ENCODE assay signal across 19 mouse cellular contexts in the genomic region with DNA sequence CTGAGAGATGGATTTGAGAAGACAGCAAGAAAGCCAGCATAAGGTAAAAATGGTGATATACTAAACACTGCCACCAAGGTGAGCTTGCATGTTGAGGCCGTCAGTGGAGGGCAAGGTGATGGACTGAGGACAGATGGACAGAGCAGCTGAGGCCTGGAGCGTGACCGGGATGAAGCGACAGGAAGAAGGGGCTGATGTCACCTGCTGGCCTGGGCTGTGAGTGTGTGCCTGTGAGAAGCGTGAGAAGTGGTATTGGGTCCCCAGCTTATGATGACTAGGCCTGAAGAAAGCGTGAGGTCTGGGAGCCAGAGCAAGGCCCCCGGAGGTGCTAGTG.
A peak's percentile ranks its signal among the peaks of the same experiment; 100 is the strongest.
DNase-seq lines count a peak whose midpoint lies in the region; ATAC-seq and TF ChIP-seq lines count a peak whose summit lies in the region.
"Had no signal": no experiment of that assay in that cellular context is flagged by ENCODE, and none has a peak within 500 bp of the region (broad histone marks: within the 10 kb centered on the region; RNA-seq: fewer than 3 reads in every experiment).

No protein-coding gene starts in this region.

- H3K27me3 ChIP-seq in heart, embryonic 14.5 days (ENCODE audit: control insufficient read depth, insufficient read depth, low read length), result no peaks in the 10 kb centered on the region
- H3K27me3 ChIP-seq in cerebellum, adult 2 months (ENCODE audit: control insufficient read depth, insufficient read depth, low read length), result no peaks in the 10 kb centered on the region
- no peaks in the 10 kb centered on the region for H3K27me3 ChIP-seq in midbrain, postnatal 0 days (ENCODE audit: insufficient read depth, low read length)
- H3K27me3 ChIP-seq: midbrain, embryonic 12.5 days; neural tube, embryonic 13.5 days had no signal

- WGBS in heart, embryonic 14.5 days, result 63% methylated on average over 7 of the region's 7 CpGs
- 13% methylated on average over 7 of the region's 7 CpGs for WGBS in cerebellum, adult 2 months
- WGBS in midbrain, postnatal 0 days, result 96% methylated on average over 7 of the region's 7 CpGs

- TF ChIP-seq POLR2A in cerebellum, adult 2 months (IDR thresholded peaks at IDR 0.05; ENCODE audit: borderline replicate concordance, insufficient read depth, low read length), result 0 out of 2 replicates have a peak, but pooled peaks have one; percentile 32

- peak; percentile 63; the same call in 1 of the 2 replicates for ATAC-seq in cerebellum, adult (ENCODE audit: insufficient number of reproducible peaks, low FRiP score, low TSS enrichment)
- ATAC-seq in heart, embryonic 14.5 days (ENCODE audit: insufficient number of reproducible peaks, insufficient read depth, low FRiP score, low read depth), result no peak
- ATAC-seq in midbrain, postnatal 0 days (ENCODE audit: low FRiP score), result no peak
- ATAC-seq: lung, postnatal 0 days had no signal

- no peaks in the 10 kb centered on the region for H3K36me3 ChIP-seq in heart, embryonic 14.5 days (ENCODE audit: control insufficient read depth, insufficient read depth, low read length)
- H3K36me3 ChIP-seq in midbrain, postnatal 0 days (ENCODE audit: insufficient read depth, low read length), result no peaks in the 10 kb centered on the region
- H3K36me3 ChIP-seq: embryonic facial prominence, embryonic 10.5 days; midbrain, embryonic 12.5 days; neural tube, embryonic 13.5 days had no signal

- H3K9ac ChIP-seq in heart, embryonic 14.5 days (ENCODE audit: low read length), result no peak overlapping the region
- no peak overlapping the region for H3K9ac ChIP-seq in midbrain, postnatal 0 days (replicated peaks; ENCODE audit: low read length, poor library complexity, severe bottlenecking)
- H3K9ac ChIP-seq: midbrain, embryonic 12.5 days; neural tube, embryonic 13.5 days had no signal

- H3K27ac ChIP-seq in heart, embryonic 14.5 days (replicated peaks in 1 of 2; ENCODE audit: control insufficient read depth in 1 of 2, insufficient read depth in 1 of 2, low read depth in 2 of 2, low read length in 2 of 2), result peak overlapping the region; percentile 73 to 74
- H3K27ac ChIP-seq in cerebellum, adult 2 months (ENCODE audit: insufficient read depth, low read length), result peak overlapping the region; percentile 99
- no peak overlapping the region for H3K27ac ChIP-seq in midbrain, postnatal 0 days (ENCODE audit: low read depth, low read length)
- H3K27ac ChIP-seq: embryonic facial prominence, embryonic 10.5 days; kidney, postnatal 0 days; midbrain, embryonic 12.5 days; neural tube, embryonic 13.5 days had no signal

- H3K4me1 ChIP-seq in heart, embryonic 14.5 days (ENCODE audit: control insufficient read depth in 2 of 2, insufficient read depth in 2 of 2, low read length in 2 of 2), result peaks cover 39 to 54% of the 10 kb centered on the region in 2 experiments
- H3K4me1 ChIP-seq in cerebellum, adult 2 months (ENCODE audit: control insufficient read depth, insufficient read depth, low read length), result peaks cover 62% of the 10 kb centered on the region
- H3K4me1 ChIP-seq in midbrain, postnatal 0 days (ENCODE audit: insufficient read depth, low read length), result no peaks in the 10 kb centered on the region

- no peaks in the 10 kb centered on the region for H3K9me3 ChIP-seq in heart, embryonic 14.5 days (ENCODE audit: control insufficient read depth, low read length)
- H3K9me3 ChIP-seq in midbrain, postnatal 0 days (ENCODE audit: low read length), result no peaks in the 10 kb centered on the region
- H3K9me3 ChIP-seq: embryonic facial prominence, embryonic 10.5 days; midbrain, embryonic 12.5 days; neural tube, embryonic 13.5 days had no signal

- TF ChIP-seq CTCF in cerebellum, adult 2 months (IDR thresholded peaks at IDR 0.05; ENCODE audit: borderline replicate concordance, insufficient read depth, low read depth, low read length), result no peak
- no peak for TF ChIP-seq CTCF in midbrain, postnatal 0 days (IDR thresholded peaks at IDR 0.05)

- no peak overlapping the region for H3K4me3 ChIP-seq in heart, embryonic 14.5 days (ENCODE audit: control insufficient read depth in 1 of 2, insufficient read depth in 1 of 2, low read depth in 1 of 2, low read length in 2 of 2)
- no peak overlapping the region for H3K4me3 ChIP-seq in cerebellum, adult 2 months (replicated peaks; ENCODE audit: insufficient read depth, low read depth, low read length)
- H3K4me3 ChIP-seq in midbrain, postnatal 0 days (ENCODE audit: low read depth, low read length), result no peak overlapping the region
- H3K4me3 ChIP-seq: embryonic facial prominence, embryonic 10.5 days; midbrain, embryonic 12.5 days; neural tube, embryonic 13.5 days had no signal

- H3K4me2 ChIP-seq in heart, embryonic 14.5 days (ENCODE audit: low read length), result no peak overlapping the region; the same call in 1 of the 2 replicates
- no peak overlapping the region for H3K4me2 ChIP-seq in midbrain, postnatal 0 days (ENCODE audit: low read depth, low read length, poor library complexity, severe bottlenecking)
- H3K4me2 ChIP-seq: midbrain, embryonic 12.5 days; neural tube, embryonic 13.5 days had no signal

- no peak for DNase-seq in cerebellum, postnatal 4 days (ENCODE audit: low spot score in 2 of 2)
- no peak for DNase-seq in heart, adult 8-10 months (ENCODE audit: low spot score)
- DNase-seq in cerebellum, adult 2 months, result peak; percentile 69 to 79
- peak; percentile 55 to 59 for DNase-seq in cerebellum, postnatal 36 days
- no peak for DNase-seq in kidney, postnatal 4 days
- no peak for DNase-seq in midbrain, postnatal 0 days (ENCODE audit: low spot score)
- DNase-seq: adrenal gland, adult 8-10 months; gastrocnemius, postnatal 14 days; kidney, adult 11 months; liver; right cerebral cortex, adult 18-20 months; thymus, postnatal 25 days had no signal

Comparison
In these comparisons a context has a peak if more than half of its experiments do, and no peak if none do; other contexts are left out.
1. DNase-seq: peak in cerebellum, adult 2 months (2 of 2) and cerebellum, postnatal 36 days (2 of 2); none in cerebellum, postnatal 4 days (0 of 2), heart, adult 8-10 months (single experiment), kidney, postnatal 4 days (0 of 2) and midbrain, postnatal 0 days (single experiment).